Mouse (Mus musculus): ENCODE results near the gene Sstr3. TPM values are rescaled to one million over a fixed set of nuclear protein-coding genes. Genes with fewer than 3 reads are reported as not detected.

Gene Sstr3
- polyA plus RNA-seq, 1 experiment = not detected

GRCm38 (mm10) chr15:78489906-78490305 lies 54.6 kb downstream of the Sstr3 start:
- Histone ChIP-seq H3K36me3 (replicated peaks; ENCODE audit: low read length) (no peaks in the 10 kb centered on the region), H3K4me1 (peaks cover 14% of the 10 kb centered on the region), H3K9me3 (peaks cover 7% of the 10 kb centered on the region; the same call in 1 of the 2 replicates), H3K27me3 (replicated peaks) (peaks cover 94% of the 10 kb centered on the region), H3K4me3 (replicated peaks) (no peak overlapping the region)
- TF ChIP-seq FLI1 (IDR thresholded peaks at IDR 0.05; ENCODE audit: low read length) = no peak
- no peak for TF ChIP-seq GATA1 (IDR thresholded peaks at IDR 0.05; ENCODE audit: borderline replicate concordance, low read length)

GRCm38 (mm10) chr15:78489248-78489647 lies 55.2 kb downstream of the Sstr3 start:
- TF ChIP-seq GATA1 (IDR thresholded peaks at IDR 0.05; ENCODE audit: borderline replicate concordance, low read length) = no peak
- no peak for TF ChIP-seq FLI1 (IDR thresholded peaks at IDR 0.05; ENCODE audit: low read length)
- Histone ChIP-seq H3K9me3 (peaks cover 7% of the 10 kb centered on the region; the same call in 1 of the 2 replicates), H3K36me3 (replicated peaks; ENCODE audit: low read length) (no peaks in the 10 kb centered on the region)

GRCm38 (mm10) chr15:78487066-78487465 lies 57.4 kb downstream of the Sstr3 start:
- Histone ChIP-seq H3K4me3 (replicated peaks) (no peak overlapping the region), H3K27me3 (replicated peaks) (peaks cover 92% of the 10 kb centered on the region), H3K4me1 (peaks cover 3% of the 10 kb centered on the region; the same call in 1 of the 2 replicates), H3K9me3 (peaks cover 7% of the 10 kb centered on the region; the same call in 1 of the 2 replicates), H3K36me3 (replicated peaks; ENCODE audit: low read length) (no peaks in the 10 kb centered on the region)
- TF ChIP-seq FLI1 (IDR thresholded peaks at IDR 0.05; ENCODE audit: low read length) (no peak), GATA1 (IDR thresholded peaks at IDR 0.05; ENCODE audit: borderline replicate concordance, low read length) (no peak)

More at GRCm38 (mm10) chr15:78489248-78489647, 55.2 kb downstream of the Sstr3 start:
- Histone ChIP-seq H3K4me3 (replicated peaks) (no peak overlapping the region), H3K27me3 (replicated peaks) (peaks cover 94% of the 10 kb centered on the region), H3K4me1 (peaks cover 12% of the 10 kb centered on the region)

Other genes starting within 250 kb of the Sstr3 start
- gene Csf2rb2, start 239.0 kb downstream of the Sstr3 start, polyA plus RNA-seq (2012; ENCODE audit: insufficient read depth, low replicate concordance) = 47.0 and 75.8 TPM in 2 replicates
- gene Csf2rb, start 218.9 kb downstream of the Sstr3 start, polyA plus RNA-seq (2012; ENCODE audit: insufficient read depth, low replicate concordance) = 80.6 and 123 TPM in 2 replicates
- not detected in 2 replicates for gene Tex33, start 148.8 kb downstream of the Sstr3 start, polyA plus RNA-seq (2012; ENCODE audit: insufficient read depth, low replicate concordance)
- gene Tst, start 138.8 kb downstream of the Sstr3 start, polyA plus RNA-seq (2012; ENCODE audit: insufficient read depth, low replicate concordance) = 1.6 and 6.3 TPM in 2 replicates
- gene Mpst, start 138.3 kb downstream of the Sstr3 start, polyA plus RNA-seq (2012; ENCODE audit: insufficient read depth, low replicate concordance) = 68.5 and 128 TPM in 2 replicates
- gene Kctd17, start 116.1 kb downstream of the Sstr3 start, polyA plus RNA-seq (2012; ENCODE audit: insufficient read depth, low replicate concordance) = 9.6 TPM in 1 of 2 replicates, not detected in the other
- not detected in 2 replicates for gene Tmprss6, start 76.1 kb downstream of the Sstr3 start, polyA plus RNA-seq (2012; ENCODE audit: insufficient read depth, low replicate concordance)
- not detected in 2 replicates for gene Il2rb, start 49.4 kb downstream of the Sstr3 start, polyA plus RNA-seq (2012; ENCODE audit: insufficient read depth, low replicate concordance)
- 22.8 and 31.2 TPM in 2 replicates for gene C1qtnf6, start 13.3 kb downstream of the Sstr3 start, polyA plus RNA-seq (2012; ENCODE audit: insufficient read depth, low replicate concordance)
- gene Rac2, start 28.1 kb upstream of the Sstr3 start, polyA plus RNA-seq (2012; ENCODE audit: insufficient read depth, low replicate concordance) = 860 and 3,464 TPM in 2 replicates
- 27.7 and 31.6 TPM in 2 replicates for gene Cyth4, start 52.4 kb upstream of the Sstr3 start, polyA plus RNA-seq (2012; ENCODE audit: insufficient read depth, low replicate concordance)
- 0.26 and 0.28 TPM in 2 replicates for gene Elfn2, start 174.1 kb upstream of the Sstr3 start, polyA plus RNA-seq (2012; ENCODE audit: insufficient read depth, low replicate concordance)
- gene Mfng, start 228.8 kb upstream of the Sstr3 start, polyA plus RNA-seq (2012; ENCODE audit: insufficient read depth, low replicate concordance) = 36.6 and 48.4 TPM in 2 replicates

Data from megakaryocyte, embryonic 14.5 days (primary cell).